Mouse (Mus musculus) CD4-positive naive resting alpha-beta T cell, adult 57 days (primary cell): ENCODE data around the gene Zfp451. TPM values are rescaled to one million over a fixed set of nuclear protein-coding genes. Genes with fewer than 3 reads are reported as not detected.

Source experiments
- total RNA-seq: library from RNA; stranded (reverse); gene quantifications from one replicate; pipeline ENCODE4 v1.2.4, GENCODE M21; 2023

Gene Zfp451
- total RNA-seq: 42.0 TPM

DNA sequence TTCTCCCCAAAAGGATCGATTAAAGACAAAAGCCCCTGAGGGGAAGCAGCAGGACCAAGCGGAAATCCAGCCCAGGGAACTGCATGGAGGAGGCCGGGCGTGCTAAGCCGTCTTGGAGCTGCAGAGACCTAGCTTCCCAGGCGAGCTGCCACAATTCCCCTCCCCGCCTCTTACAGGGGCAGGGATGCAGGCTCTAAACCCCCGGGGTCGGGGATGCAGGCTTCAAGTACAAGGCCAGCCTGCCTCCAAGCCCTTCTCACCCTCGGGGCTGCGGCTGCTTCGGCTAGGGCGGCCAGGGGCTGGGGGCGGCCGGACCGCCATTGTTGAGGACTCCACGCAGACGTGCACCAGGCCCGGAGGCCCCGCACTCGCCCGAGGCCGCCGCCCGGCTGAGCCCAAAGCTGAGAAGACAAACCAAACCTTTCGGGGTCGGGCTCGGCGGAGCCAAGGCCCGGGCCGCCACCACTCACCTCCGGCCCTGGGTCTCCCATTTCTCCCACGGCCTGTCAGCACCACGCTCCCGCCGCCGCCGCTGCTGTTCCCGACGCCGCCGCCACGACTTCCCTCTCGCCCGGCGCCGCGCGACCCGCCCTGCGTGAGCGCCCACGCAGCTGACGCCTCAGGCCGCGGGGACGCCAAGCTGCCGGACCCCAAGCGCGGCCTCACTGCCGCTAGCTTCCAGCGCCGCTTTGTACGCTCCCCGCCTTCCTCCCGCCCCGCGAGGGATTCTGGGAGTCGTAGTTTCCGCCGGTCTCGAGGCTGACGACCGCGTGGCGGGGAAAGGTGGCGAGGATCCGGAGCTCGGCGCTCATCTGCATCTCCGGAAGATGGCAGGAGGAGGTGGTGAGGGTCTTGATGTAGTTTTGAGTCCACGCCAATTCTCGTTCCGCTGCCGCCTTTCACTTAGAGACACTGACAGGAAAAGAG is at the start of gene Zfp451:
Gene Zfp451, minus strand, starts transcription at position 728 of the 927 bp plus-strand sequence.

DNA sequence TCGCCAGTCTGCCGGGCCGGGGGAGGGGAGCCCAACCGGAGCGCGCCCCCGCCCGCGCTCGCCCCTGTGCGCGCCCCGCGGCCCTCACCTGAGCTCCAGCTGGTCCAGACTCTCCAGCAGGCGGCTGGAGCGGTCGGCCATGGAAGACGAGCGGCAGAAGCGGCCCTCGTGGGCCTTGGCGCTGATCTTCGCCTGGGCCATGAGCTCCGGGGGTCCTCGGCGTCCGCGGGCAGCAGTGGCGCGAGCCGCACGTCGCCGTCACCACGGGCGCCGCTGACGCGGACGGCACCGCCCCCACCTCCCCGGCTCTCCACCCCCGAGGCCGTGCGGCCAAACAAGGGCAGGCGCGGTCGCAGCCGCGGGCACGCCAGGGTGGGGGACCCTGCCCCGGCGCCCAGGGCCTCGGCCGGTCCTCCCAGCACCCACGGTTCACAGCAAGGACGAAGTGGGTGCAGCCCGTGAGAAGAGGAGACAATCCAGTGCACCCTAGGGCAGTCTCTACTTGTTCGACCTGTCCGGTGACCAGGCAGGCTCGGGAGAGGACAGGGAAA is 56.8 kb downstream of the Zfp451 start, which contains the start of gene Bag2:
Gene Bag2, minus strand, starts transcription at position 305 of the 551 bp plus-strand sequence.

DNA sequence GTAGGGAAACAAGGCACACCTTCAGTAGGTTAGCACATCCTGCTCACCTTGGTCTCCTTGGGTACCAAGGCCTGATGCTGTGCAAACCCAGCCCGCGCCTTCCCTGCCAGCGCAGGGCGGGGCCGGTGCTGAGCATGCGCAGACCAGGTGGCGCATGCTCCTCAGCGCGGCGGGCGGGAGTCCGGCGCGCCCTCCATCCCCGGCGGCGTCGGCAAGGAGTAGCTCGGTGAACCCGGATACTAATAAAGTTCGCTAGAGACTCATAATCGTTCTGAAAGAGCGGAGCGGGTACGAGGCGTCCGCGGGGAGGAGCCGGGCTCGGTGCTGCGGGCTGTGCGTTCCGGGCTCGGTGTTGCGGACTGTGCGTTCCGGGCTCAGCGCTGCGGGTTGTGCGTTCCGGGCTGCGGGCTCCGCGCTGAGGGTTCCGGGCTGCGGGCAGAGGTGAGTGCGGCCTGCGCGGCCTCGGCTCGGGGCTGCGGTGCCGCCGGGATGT is 94.6 kb downstream of the Zfp451 start, which contains the start of gene Rab23:
Gene Rab23, plus strand, starts transcription at position 155 of the 493 bp plus-strand sequence.

Other genes with a start within 250 kb of the Zfp451 start
- gene Prim2, start 144.8 kb downstream of the Zfp451 start, total RNA-seq: 11.5 TPM
- 12.3 TPM for gene Rab23, start 94.7 kb downstream of the Zfp451 start, total RNA-seq
- gene Bag2, start 56.8 kb downstream of the Zfp451 start, total RNA-seq: 1.7 TPM
- gene Bend6, start 93.2 kb upstream of the Zfp451 start, total RNA-seq: 6.5 TPM
- 15.1 TPM for gene Dst, start 93.6 kb upstream of the Zfp451 start, total RNA-seq